Mouse (Mus musculus): ENCODE data around the gene Dlgap3. TPM values are rescaled to one million over a fixed set of nuclear protein-coding genes. Genes with fewer than 3 reads are reported as not detected.

The Dlgap3 gene
- polyA plus RNA-seq, 1 experiment from 2014 or later = 0.70 TPM

- ATAC-seq (replicated peaks; ENCODE audit: low FRiP score) = no peak
- H3K27ac ChIP-seq = no peak overlapping the region
- whole genome bisulfite sequencing = 43% methylated on average over 4 of the region's 4 CpGs
- peaks cover 66% of the 10 kb centered on the region for H3K27me3 ChIP-seq
- peaks cover 6% of the 10 kb centered on the region for H3K4me1 ChIP-seq
- H3K9me3 ChIP-seq (replicated peaks) = no peaks in the 10 kb centered on the region
- no peak overlapping the region for H3K4me3 ChIP-seq (replicated peaks)
- H3K9ac ChIP-seq = no peak overlapping the region
- no peak overlapping the region for H3K4me2 ChIP-seq
- no peaks in the 10 kb centered on the region for H3K36me3 ChIP-seq
Observed at GRCm38 (mm10) chr4:127226067-127226466, 57.1 kb downstream of the Dlgap3 start.

DNA sequence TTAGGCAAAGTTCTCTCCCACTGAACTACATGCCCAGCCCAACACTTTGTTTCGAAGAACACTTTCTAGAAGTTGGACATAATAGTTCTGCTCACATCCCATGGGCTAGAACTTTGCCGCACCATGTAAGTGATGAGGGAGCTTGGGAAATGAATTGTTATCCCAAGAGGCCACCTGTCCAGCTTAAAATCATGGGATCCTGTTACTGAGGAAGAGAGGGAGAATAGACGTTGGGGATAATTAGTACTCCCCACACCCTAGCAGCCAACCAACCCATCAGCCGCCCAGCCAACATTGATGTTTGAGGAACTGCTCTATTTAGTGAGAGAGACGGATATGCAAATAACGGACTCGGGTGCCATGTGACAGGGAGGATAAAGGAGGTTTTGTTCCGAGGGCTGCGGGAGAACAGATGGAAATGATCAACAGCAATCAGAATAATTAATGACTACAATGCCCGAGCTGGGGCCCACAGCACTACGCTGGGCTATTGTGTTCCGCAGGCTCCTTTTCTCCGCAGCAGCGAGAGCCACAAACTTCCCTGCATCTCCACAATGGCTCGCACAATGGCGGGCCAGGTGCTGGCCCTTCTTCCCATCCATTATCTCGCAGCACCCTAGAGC lies 58.2 kb downstream of the Dlgap3 start:
- Histone ChIP-seq H3K36me3 (no peaks in the 10 kb centered on the region), H3K27me3 (peaks cover 62% of the 10 kb centered on the region), H3K9ac (no peak overlapping the region), H3K27ac (no peak overlapping the region), H3K9me3 (replicated peaks) (no peaks in the 10 kb centered on the region), H3K4me1 (peaks cover 6% of the 10 kb centered on the region), H3K4me2 (0 out of 2 replicates have a peak overlapping the region, but pooled peaks have one; percentile 7), H3K4me3 (replicated peaks) (no peak overlapping the region)
- WGBS = 15% methylated on average over 17 of the region's 17 CpGs
- no peak for ATAC-seq (replicated peaks; ENCODE audit: low FRiP score)

DNA sequence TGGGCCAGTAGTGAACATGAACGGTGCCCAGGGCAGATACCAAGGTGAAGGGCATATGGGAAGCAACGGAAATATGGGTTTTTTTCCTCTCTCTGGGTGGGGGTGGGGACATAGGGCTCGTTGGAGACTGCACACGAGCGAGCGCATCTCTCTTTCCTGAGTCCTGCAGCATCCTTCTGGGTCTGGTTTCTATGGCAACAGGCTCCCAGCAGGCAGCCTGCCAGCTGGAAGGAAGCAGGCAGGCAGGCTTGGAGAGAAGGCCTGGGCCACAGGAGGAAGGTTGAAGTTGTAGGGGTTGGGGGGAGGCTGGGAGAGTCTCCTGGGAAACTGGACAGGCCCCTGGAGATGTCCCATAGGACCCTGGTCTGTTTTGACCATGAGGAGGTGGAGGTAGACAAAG lies 63.0 kb downstream of the Dlgap3 start:
- WGBS = 52% methylated on average over 6 of the region's 6 CpGs
- no peak for ATAC-seq (replicated peaks; ENCODE audit: low FRiP score)
- no peak overlapping the region for H3K27ac ChIP-seq
- peaks cover 44% of the 10 kb centered on the region for H3K27me3 ChIP-seq
- no peak overlapping the region for H3K4me3 ChIP-seq (replicated peaks)
- no peak overlapping the region for H3K9ac ChIP-seq
- H3K4me2 ChIP-seq = no peak overlapping the region
- H3K4me1 ChIP-seq = peaks cover 17% of the 10 kb centered on the region
- no peaks in the 10 kb centered on the region for H3K9me3 ChIP-seq (replicated peaks)
- no peaks in the 10 kb centered on the region for H3K36me3 ChIP-seq

GRCm38 (mm10) chr4:127232551-127232950 lies 63.5 kb downstream of the Dlgap3 start:
- no peak overlapping the region for H3K9ac ChIP-seq

GRCm38 (mm10) chr4:127233416-127234125 lies 64.6 kb downstream of the Dlgap3 start:
- 88% methylated on average over 40 of the region's 40 CpGs for WGBS
- H3K4me1 ChIP-seq = peaks cover 12% of the 10 kb centered on the region

More at GRCm38 (mm10) chr4:127232551-127232950, 63.5 kb downstream of the Dlgap3 start:
- Histone ChIP-seq H3K36me3 (no peaks in the 10 kb centered on the region), H3K9me3 (replicated peaks) (no peaks in the 10 kb centered on the region), H3K27me3 (peaks cover 44% of the 10 kb centered on the region), H3K4me3 (replicated peaks) (no peak overlapping the region), H3K27ac (no peak overlapping the region), H3K4me2 (no peak overlapping the region), H3K4me1 (peaks cover 12% of the 10 kb centered on the region)
- ATAC-seq (replicated peaks; ENCODE audit: low FRiP score) = no peak
- WGBS = 68% methylated on average over 5 of the region's 5 CpGs

GRCm38 (mm10) chr4:127235742-127236487 lies 66.9 kb downstream of the Dlgap3 start:
- H3K27ac ChIP-seq = no peak overlapping the region
- no peaks in the 10 kb centered on the region for H3K9me3 ChIP-seq (replicated peaks)
- H3K4me1 ChIP-seq = peaks cover 12% of the 10 kb centered on the region
- under 1% methylated on average over 63 of the region's 67 CpGs for WGBS
- H3K9ac ChIP-seq = peak overlapping the region; percentile 60
- H3K4me3 ChIP-seq (replicated peaks) = peak overlapping the region; percentile 59
- peak; percentile 82 for ATAC-seq (replicated peaks; ENCODE audit: low FRiP score)
- H3K4me2 ChIP-seq = peak overlapping the region; percentile 99
- H3K27me3 ChIP-seq = peaks cover 55% of the 10 kb centered on the region
- no peaks in the 10 kb centered on the region for H3K36me3 ChIP-seq

More at GRCm38 (mm10) chr4:127233416-127234125, 64.6 kb downstream of the Dlgap3 start:
- Histone ChIP-seq H3K9me3 (replicated peaks) (no peaks in the 10 kb centered on the region), H3K27ac (no peak overlapping the region), H3K4me2 (no peak overlapping the region), H3K9ac (no peak overlapping the region), H3K27me3 (peaks cover 48% of the 10 kb centered on the region), H3K36me3 (no peaks in the 10 kb centered on the region), H3K4me3 (replicated peaks) (no peak overlapping the region)
- ATAC-seq (replicated peaks; ENCODE audit: low FRiP score) = no peak

GRCm38 (mm10) chr4:127236631-127237030 lies 67.6 kb downstream of the Dlgap3 start:
- WGBS = under 1% methylated on average over 14 of the region's 14 CpGs
- peak overlapping the region; percentile 60 for H3K9ac ChIP-seq
- H3K36me3 ChIP-seq = no peaks in the 10 kb centered on the region
- H3K4me2 ChIP-seq = peak overlapping the region; percentile 99
- peaks cover 12% of the 10 kb centered on the region for H3K4me1 ChIP-seq
- H3K27me3 ChIP-seq = peaks cover 57% of the 10 kb centered on the region
- H3K9me3 ChIP-seq (replicated peaks) = no peaks in the 10 kb centered on the region
- peak overlapping the region; percentile 59 for H3K4me3 ChIP-seq (replicated peaks)
- no peak overlapping the region for H3K27ac ChIP-seq
- 0 out of 2 replicates have a peak, but pooled peaks have one; percentile 37 for ATAC-seq (replicated peaks; ENCODE audit: low FRiP score)

- Histone ChIP-seq H3K27ac (no peak overlapping the region), H3K9ac (no peak overlapping the region), H3K4me1 (peaks cover 12% of the 10 kb centered on the region), H3K36me3 (no peaks in the 10 kb centered on the region), H3K4me3 (replicated peaks) (no peak overlapping the region), H3K4me2 (no peak overlapping the region), H3K9me3 (replicated peaks) (no peaks in the 10 kb centered on the region), H3K27me3 (peaks cover 57% of the 10 kb centered on the region)
- no peak for ATAC-seq (replicated peaks; ENCODE audit: low FRiP score)
- WGBS = 55% methylated on average over 10 of the region's 10 CpGs
Observed at GRCm38 (mm10) chr4:127237271-127237670, 68.3 kb downstream of the Dlgap3 start.

DNA sequence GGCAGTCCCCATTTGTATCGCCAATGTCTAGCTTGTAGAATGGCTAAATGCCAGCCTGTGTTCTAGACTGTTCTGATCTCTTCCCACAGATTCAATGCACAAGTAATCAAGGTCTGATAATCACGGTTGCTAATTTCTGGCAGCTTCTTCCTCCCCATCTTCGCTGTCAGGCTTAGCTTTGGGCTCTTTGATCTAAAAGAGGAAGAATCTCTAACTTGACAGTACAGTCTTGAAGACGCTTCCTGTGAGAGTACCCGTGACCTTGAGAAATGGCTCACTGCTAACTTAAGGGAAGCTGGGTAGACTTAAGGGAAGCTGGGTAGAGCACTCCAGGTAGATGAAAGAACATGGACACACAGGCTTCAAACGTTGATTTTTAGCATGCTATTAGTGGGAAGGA lies 73.7 kb downstream of the Dlgap3 start:
- Histone ChIP-seq H3K27me3 (peaks cover 20% of the 10 kb centered on the region), H3K9ac (no peak overlapping the region), H3K36me3 (peaks cover 13% of the 10 kb centered on the region), H3K4me3 (replicated peaks) (no peak overlapping the region), H3K4me1 (peaks cover 14% of the 10 kb centered on the region), H3K4me2 (no peak overlapping the region), H3K27ac (no peak overlapping the region), H3K9me3 (replicated peaks) (no peaks in the 10 kb centered on the region)
- 61% methylated on average over 6 of the region's 6 CpGs for WGBS
- ATAC-seq (replicated peaks; ENCODE audit: low FRiP score) = no peak

DNA sequence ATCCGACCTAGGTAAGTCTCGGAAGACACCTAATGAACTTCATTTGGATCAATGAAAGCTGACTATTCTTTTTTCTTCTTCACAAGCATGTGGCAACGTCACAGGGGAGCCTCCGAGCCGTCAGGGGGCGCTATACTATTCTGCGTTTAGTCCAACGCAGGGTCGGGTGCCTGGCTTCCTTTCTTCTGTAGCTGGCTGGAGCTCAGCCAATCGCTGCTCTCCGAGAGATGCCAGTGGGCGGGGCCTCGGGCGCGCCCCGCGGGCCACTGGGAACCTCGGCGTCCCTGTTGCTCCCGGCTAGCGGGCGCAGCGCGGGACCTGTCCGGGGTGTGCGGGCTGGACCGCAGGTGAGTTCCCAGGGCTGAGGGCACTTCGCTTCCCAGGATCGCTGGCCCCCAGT lies 74.5 kb downstream of the Dlgap3 start, which contains the start of gene Smim12:
Gene Smim12, plus strand, starts transcription at position 233 of the 400 bp plus-strand sequence.
- peak; percentile 98 for ATAC-seq (replicated peaks; ENCODE audit: low FRiP score)
- WGBS = under 1% methylated on average over 29 of the region's 29 CpGs
- Histone ChIP-seq H3K4me3 (replicated peaks) (peak within 1 kb of the TSS; percentile 81), H3K36me3 (peaks cover 20% of the 10 kb centered on the region), H3K9ac (peak within 1 kb of the TSS; percentile 84), H3K27me3 (peaks cover 12% of the 10 kb centered on the region), H3K4me1 (peaks cover 14% of the 10 kb centered on the region), H3K27ac (no peak within 1 kb of the TSS), H3K9me3 (replicated peaks) (no peaks in the 10 kb centered on the region), H3K4me2 (peak within 1 kb of the TSS; percentile 89)

DNA sequence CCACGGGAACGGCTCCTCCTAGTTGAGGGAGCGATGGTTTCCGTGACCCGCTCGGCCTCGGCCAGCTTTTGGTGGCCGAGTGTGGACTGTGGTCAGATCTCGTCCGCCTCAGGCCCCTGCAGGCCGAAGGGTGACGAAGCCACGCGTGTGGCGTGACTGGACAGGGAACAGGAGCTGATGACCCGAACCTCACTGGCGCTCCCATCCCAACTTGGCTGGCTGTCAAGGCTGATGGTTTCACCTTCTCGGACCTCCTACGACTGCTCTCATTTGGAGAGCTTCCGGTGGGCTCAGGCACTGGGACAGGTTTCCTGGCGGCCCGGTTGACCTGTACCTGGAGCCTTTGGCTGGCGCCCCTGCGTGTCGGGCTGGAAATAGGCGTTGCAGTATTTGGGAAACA lies 74.9 kb downstream of the Dlgap3 start:
- H3K9ac ChIP-seq = peak overlapping the region; percentile 84
- H3K27me3 ChIP-seq = peaks cover 8% of the 10 kb centered on the region
- H3K36me3 ChIP-seq = peaks cover 20% of the 10 kb centered on the region
- H3K9me3 ChIP-seq (replicated peaks) = no peaks in the 10 kb centered on the region
- H3K27ac ChIP-seq = no peak overlapping the region
- peaks cover 14% of the 10 kb centered on the region for H3K4me1 ChIP-seq
- WGBS = 0% methylated on average over 26 of the region's 26 CpGs
- H3K4me2 ChIP-seq = peak overlapping the region; percentile 89
- ATAC-seq (replicated peaks; ENCODE audit: low FRiP score) = peak; percentile 78
- peak overlapping the region; percentile 81 for H3K4me3 ChIP-seq (replicated peaks)

Data from kidney, embryonic 15.5 days (tissue).